Mouse (Mus musculus) adrenal gland, adult (tissue): ENCODE data around the gene Pxn.

Source experiments
- DNase-seq, 2 experiments: peaks; one replicate each; pipeline ENCODE4 v3.0.0; 2022 to 2023; ENCODE audit warnings: low spot score in 1 of 2; ENCODE audit not compliant: inconsistent age in 2 of 2

Pxn gene

DNA sequence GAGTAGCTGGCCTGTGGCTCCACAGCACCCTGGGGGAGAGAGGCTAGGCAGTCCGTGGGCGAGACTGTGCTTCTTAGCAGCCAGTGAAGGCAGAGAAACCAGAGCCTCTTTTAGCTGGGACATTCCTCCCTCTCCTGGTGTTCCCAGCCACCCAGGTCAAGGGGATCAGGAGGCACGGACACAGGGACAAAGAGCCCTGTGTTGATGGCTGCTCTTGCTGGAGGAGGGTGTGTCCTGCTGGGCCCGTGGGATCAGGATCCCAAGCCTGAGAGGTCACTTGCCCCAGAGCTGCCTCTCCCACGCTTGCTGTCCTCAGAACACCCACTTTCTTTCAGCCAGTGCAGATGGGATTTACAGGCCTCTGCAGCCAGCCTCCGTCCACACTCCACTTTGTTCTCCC lies 40.5 kb downstream of the Pxn start:
- DNase-seq = peak in 1 of 2 experiments; percentile 22

DNA sequence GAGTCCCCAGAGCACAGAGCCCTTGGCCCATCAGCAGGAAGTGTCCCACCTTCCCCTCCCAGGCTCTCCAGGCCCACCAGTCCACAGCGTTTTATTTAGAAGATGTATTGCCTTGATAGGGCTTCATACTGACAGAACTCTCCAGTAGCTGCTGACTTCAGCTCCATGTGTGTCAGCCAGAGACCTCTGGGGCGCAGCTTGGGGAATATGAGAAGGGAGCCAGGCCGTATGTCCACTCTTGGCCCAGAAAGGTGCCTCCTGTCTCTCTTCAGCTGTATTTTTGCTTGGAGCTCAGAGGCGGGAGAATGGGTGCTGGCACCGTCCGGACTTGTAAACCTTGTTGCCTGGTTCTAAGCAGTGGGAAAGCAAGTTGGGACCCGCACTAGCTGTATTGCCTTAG lies 40.9 kb downstream of the Pxn start:
- peak in 1 of 2 experiments; percentile 28 for DNase-seq

DNA sequence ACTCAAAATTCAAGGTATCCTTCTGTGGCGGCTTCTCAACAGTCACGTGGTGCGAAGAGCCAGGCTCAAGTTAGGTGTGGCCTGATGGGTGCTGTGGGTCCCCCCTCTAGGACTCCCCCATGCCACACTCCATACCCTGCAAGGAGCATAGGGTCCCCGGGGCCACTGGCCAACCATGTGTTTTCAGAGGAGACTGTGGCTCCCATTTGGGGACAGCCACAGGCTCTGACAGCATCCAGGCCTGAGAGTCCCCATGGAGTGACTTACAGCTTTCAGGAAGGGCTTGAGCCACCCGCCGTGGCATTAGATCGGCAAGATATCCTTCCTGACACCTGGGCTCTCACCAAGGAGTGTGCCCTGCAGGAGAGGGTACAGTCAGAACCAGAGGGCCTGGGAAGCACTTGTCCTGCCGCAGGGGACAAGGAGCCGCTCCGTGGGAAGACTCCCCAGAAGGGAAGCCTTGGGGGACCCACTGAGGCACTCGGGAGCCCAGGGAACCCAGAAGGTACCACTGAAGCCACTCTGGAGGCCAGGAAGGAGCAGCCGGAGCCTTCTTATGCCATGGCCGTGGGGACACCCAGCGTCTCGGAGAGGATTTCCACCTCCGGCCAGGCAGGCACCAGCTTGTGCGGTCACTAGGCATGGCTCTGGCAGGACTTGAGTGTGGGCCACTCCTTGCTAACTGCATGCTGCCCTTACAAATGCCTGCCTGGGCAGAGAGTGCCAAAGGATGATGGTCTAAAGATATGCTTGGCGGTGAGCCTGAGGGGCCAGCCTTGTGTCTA lies 42.2 kb downstream of the Pxn start:
- DNase-seq = no peak

- DNase-seq = peak in 1 of 2 experiments; percentile 25
These were observed 44.1 kb downstream of the Pxn start for GRCm38 (mm10) chr5:115550482-115551005.

GRCm38 (mm10) chr5:115551386-115551785 lies 44.9 kb downstream of the Pxn start:
- no peak for DNase-seq

DNA sequence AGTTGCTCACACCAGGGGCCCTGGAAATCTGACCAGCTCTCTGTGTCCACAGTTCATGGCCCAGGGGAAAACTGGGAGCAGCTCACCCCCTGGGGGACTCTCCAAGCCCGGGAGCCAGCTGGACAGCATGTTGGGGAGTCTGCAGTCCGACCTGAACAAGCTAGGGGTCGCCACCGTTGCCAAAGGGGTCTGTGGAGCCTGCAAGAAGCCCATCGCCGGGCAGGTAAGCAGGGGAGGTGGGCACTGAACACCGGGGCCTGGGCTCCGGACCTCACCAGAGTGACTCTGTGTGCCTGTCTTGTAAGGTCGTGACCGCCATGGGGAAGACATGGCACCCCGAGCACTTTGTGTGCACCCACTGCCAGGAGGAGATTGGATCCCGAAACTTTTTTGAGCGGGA lies 45.3 kb downstream of the Pxn start:
- no peak for DNase-seq

- DNase-seq = no peak
These were observed 47.4 kb downstream of the Pxn start for GRCm38 (mm10) chr5:115553801-115554420.

DNA sequence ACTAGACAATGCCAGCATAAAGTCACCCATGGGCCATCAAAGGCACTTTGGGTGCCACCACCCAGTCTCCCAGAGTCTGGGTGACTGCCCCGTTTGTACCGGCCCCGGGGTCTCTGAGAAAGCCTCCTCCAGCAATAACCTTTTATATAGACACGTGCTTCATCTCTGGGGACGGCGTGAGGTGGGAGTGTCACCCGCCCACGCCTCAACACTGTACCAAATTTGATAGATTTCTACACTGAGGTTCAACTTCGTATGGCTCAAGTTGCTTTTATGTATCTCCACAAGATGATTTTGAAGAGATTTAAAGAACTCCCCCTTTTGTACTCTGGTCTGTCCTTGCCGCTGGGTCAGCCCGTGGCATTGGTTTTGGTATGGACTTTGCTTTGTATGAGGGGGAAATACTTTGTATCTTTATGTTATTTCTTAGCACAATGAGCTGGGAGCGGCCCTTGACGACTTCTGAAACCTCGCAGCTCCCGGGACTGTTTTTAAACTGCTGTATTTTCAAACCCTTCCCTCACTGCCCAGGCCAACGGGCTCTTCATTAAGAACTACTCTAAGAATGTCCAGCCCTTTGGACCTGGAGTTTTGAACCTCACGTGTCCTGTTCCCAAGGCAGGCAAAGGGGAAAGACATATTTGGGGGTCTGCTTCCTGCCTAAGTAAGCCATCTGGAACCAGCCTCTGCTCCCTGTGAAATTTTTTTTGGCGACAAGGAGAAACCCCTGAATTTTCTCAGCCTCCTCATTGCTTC lies 48.2 kb downstream of the Pxn start:
- no peak for DNase-seq

GRCm38 (mm10) chr5:115556217-115556616 lies 49.7 kb downstream of the Pxn start:
- DNase-seq = peak; percentile 72 to 93

DNA sequence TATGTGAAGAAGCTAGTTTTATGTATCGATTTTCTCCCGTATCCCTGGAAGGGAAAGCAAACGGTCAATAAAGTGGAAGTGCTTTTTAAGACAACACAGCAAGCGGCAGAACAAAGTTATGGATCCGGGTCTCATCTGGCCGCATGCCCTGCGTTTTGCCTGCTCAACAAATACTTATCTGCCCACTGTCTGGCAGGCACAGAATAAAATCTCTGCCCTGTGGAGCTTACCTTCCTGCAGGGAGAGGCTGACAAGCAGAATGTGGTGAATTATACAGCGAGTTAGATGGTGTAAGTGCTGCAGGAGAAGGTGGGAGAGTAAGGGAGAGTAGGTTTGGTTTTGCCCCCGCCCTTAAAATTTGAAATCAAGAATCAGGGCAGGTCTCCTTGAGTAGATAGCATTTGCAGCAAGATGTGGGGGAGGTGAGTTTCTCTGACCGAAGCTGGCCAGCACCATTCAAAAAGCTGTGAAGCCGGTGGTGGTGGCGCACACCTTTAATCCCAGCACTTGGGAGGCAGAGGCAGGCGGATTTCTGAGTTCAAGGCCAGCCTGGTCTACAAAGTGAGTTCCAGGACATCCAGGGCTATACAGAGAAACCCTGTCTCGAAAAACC lies 51.8 kb downstream of the Pxn start:
- DNase-seq = no peak

DNA sequence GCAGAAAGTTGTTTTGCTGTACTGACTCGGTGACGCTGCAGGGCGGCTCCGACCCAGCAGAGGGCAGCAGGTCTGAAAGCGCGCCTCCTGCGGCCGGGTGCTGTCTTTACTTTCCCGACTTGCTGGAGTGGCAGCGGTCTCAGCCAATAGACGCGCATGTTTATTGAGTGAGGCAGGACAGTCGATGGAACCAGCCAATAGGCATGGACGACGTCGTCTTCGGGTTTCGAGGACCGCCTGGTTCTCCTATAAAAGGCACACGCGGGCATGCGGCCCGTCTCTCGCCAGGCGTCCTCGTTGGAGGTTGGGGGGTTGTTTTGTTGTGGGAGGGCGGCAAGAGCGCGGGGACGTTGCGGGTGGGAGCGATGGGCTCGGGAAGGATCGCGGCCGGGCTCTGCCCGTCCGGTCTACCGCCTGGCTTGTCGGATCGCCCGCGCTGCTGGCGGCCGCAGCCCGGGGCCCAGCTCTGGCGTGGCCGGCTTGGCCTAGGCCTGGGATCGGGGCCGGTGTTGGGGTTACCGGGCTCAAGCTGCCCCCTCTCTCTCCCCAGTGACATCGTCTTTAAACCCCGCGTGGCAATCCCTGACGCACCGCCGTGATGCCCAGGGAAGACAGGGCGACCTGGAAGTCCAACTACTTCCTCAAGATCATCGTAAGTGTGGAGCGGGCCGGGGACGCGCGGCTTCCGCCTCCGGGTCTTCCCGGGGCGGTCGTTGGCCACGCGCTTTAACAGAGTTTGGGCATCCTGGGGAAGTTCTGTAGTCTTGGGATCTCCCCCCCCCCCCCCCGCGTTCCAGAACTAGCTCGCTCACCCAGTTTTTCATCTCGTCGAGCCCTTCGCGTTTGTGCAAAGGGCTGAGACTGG lies 53.0 kb downstream of the Pxn start, which contains the start of gene Rplp0:
TSS of gene Rplp0 (plus strand) at position 231 of the 865 bp plus-strand sequence.
- peak; percentile 99 to 100 for DNase-seq

DNA sequence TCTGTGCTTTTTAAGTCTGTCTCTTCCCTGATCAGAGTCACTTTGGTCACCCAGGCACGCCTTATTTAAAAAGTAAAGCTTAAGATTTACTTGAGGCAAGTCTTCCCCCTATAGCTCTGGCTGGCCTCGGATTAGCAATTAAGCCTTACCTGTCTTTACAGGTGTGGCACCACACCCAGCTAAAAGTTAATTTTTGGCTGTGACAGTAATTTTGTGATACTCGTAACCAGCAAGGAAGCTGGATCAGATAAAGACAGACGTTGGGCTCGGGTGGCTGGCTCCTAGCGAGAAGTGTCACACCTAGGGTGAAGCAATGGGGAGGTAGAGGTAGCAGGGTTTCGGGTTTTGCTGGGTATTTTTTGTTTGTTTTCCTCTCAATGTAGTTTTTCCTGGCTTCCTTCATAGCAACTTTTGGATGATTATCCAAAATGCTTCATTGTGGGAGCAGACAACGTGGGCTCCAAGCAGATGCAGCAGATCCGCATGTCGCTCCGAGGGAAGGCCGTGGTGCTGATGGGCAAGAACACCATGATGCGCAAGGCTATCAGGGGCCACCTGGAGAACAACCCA lies 53.9 kb downstream of the Pxn start:
- DNase-seq = no peak

- DNase-seq = no peak
These were observed 57.5 kb downstream of the Pxn start for GRCm38 (mm10) chr5:115563771-115564585.

- peak; percentile 87 to 93 for DNase-seq
These were observed 58.4 kb downstream of the Pxn start, which contains the start of gene Gcn1l1 for GRCm38 (mm10) chr5:115564737-115565393. Gene Gcn1l1, plus strand, starts transcription at chr5:115565254.

DNA sequence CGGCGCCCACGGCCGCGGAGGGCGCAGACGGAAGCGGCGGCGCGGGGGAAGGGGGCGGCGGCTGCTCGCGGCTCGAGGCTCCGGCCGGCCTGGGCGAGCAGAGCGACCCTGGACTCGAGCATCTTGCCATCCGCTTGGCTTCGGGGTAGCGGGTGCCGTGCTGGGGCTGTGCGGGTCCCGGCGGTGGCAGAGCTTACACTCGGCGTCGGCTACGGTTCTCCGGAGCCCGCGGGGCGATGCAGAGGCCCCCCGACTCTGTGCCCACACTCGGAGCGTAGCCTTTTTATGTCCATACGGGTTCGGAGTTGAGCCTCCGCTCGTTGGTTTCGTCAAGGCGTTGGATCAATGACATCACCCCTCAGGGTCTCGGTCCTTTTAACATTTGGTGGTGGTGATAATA lies 58.9 kb downstream of the Pxn start:
- DNase-seq = no peak

GRCm38 (mm10) chr5:115568681-115569080 lies 62.2 kb downstream of the Pxn start:
- DNase-seq = peak; percentile 65 to 79

DNA sequence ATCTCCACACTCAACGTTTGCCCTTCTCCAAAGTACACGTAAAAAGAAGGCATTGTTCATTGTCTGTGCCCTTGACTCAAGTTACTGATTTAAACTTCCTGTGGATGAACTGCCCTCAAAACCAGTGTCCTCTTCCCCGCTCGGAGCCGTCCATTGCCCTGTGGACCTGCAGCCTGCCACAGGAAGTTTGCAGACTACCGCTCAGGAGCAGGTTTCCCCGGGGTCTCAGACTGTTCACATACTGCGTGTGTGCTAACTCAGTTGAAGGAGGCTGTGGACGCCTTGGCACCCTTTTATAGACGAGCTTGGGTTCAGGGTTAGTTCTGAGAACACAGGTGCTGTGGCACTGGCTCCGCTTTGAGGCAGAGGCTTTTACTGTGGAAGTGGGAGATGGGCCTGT lies 62.8 kb downstream of the Pxn start:
- DNase-seq = no peak

- no peak for DNase-seq
These were observed 63.2 kb downstream of the Pxn start for GRCm38 (mm10) chr5:115569721-115570120.
